Mouse (Mus musculus): ENCODE results near the gene Tlr8. TPM values are rescaled to one million over a fixed set of nuclear protein-coding genes. Genes with fewer than 3 reads are reported as not detected.

Tlr8 gene
- total RNA-seq, 4 experiments from 2014 or later, result 0.29 to 0.83 (median 0.46) TPM; not detected in 1

GRCm38 (mm10) chrX:167205813-167206520, 58.2 kb downstream of the Tlr8 start:
- DNase-seq (ENCODE audit: low spot score in 2 of 2), result no peak

GRCm38 (mm10) chrX:167201365-167201764, 62.8 kb downstream of the Tlr8 start:
- DNase-seq (ENCODE audit: low spot score in 2 of 2), result no peak

GRCm38 (mm10) chrX:167195228-167195649, 68.9 kb downstream of the Tlr8 start:
- DNase-seq (ENCODE audit: low spot score in 2 of 2), result no peak

Other genes starting within 250 kb of the Tlr8 start
- gene Tmsb4x, start 55.0 kb downstream of the Tlr8 start, total RNA-seq (2022), result 100 to 1,000 TPM; 149 to 210 (median 158) TPM
- gene Tlr7, start 66.2 kb upstream of the Tlr8 start, total RNA-seq (2022), result under 1 TPM; 0.27 to 0.92 (median 0.56) TPM
- gene Prps2, start 118.4 kb upstream of the Tlr8 start, total RNA-seq (2022), result 1 to 10 TPM; 1.1 to 1.6 (median 1.1) TPM

All from gastrocnemius, adult 8-10 months (tissue).